Mouse (Mus musculus) lung, embryonic 16.5 days (tissue): Measurements from ENCODE around the gene Speer3. TPM values are rescaled to one million over a fixed set of nuclear protein-coding genes. Genes with fewer than 3 reads are reported as not detected.
"Not testable (repeated sequence)": the region's sequence is repeated elsewhere in the genome, so short reads cannot be mapped to it uniquely, and the experiment has no call there.

Source experiments
- ATAC-seq: fragments of 200-750 bp; cut with Nextera tagmentation; 2 replicates; pipeline ENCODE4 v1.8.0; 2017; ENCODE audit warnings: low read depth, mild to moderate bottlenecking, moderate library complexity
- H3K27ac ChIP-seq: fragments of 300-500 bp; sonication (generic); 2 replicates; pipeline ENCODE4 v1.5.1; 2014; ENCODE audit warnings: mild to moderate bottlenecking, control low read depth, low read length
- H3K27me3 ChIP-seq: fragments of 300-500 bp; sonication (generic); 2 replicates; pipeline ENCODE4 v1.6.1; 2014; ENCODE audit warnings: low read depth, low read length, mixed read lengths; ENCODE audit not compliant: control insufficient read depth, insufficient read depth
- H3K36me3 ChIP-seq: fragments of 300-500 bp; sonication (generic); 2 replicates; pipeline ENCODE4 v1.6.1; 2014; ENCODE audit warnings: low read length; ENCODE audit not compliant: control insufficient read depth, insufficient read depth
- H3K4me1 ChIP-seq: fragments of 300-500 bp; sonication (generic); replicated peaks from 2 replicates; pipeline ENCODE4 v1.6.1; 2014; ENCODE audit warnings: low read length, mixed read lengths; ENCODE audit not compliant: control insufficient read depth, insufficient read depth
- H3K4me2 ChIP-seq: fragments of 300-500 bp; sonication (generic); 2 replicates; pipeline ENCODE4 v1.6.1; 2014; ENCODE audit warnings: low read depth, low read length, control low read depth
- H3K4me3 ChIP-seq: fragments of 300-500 bp; sonication (generic); 2 replicates; pipeline ENCODE4 v1.5.1; 2014; ENCODE audit warnings: mild to moderate bottlenecking, low read length, control low read depth
- H3K9ac ChIP-seq: fragments of 300-500 bp; sonication (generic); 2 replicates; pipeline ENCODE4 v1.6.1; 2014; ENCODE audit warnings: low read length, control low read depth
- H3K9me3 ChIP-seq: fragments of 300-500 bp; sonication (generic); 2 replicates; pipeline ENCODE4 v1.6.1; 2016; ENCODE audit warnings: low read length; ENCODE audit not compliant: control insufficient read depth
- WGBS: fragments of 180-500 bp; shearing (Covaris S2); extraction: QIAGEN DNeasy Blood & Tissue Kit; methylation state at CpG from one replicate; pipeline ENCODE4 v1.1.7; 2014; 5-methylcytosine and 5-hydroxymethylcytosine counted together
- polyA plus RNA-seq: library from polyadenylated mRNA; unstranded; fragments of >200 nt; fragmentation: Nextera tagmentation; extraction: Ambion mirVana; gene quantifications from 2 replicates; pipeline ENCODE4 v1.2.1, GENCODE M21; 2015

Speer3 gene
- not detected in 2 replicates for polyA plus RNA-seq

DNA sequence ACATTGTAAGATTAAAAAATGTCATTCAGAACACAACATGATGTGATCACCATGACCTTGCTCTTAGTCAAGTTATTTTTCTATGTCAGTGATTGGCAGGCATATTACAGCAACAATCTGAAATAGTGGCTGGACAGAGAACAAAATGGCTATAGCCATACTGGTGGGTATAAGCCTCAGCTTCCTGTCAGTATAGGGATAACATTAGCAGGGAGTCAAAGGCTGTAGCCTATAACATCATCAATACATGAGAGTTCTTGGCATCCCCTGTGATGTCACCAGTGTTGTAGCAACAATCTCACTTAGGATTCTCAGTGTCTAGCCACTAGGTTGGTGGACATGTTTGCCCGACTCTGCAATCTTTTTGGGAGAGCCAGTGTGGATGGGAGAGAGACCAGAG, at the start of gene Speer3:
TSS of gene Speer3 (plus strand) at position 301 of the 400 bp plus-strand sequence.
- Histone ChIP-seq H3K9ac (no peak within 1 kb of the TSS), H3K36me3 (no peaks in the 10 kb centered on the region), H3K27ac (no peak within 1 kb of the TSS), H3K4me3 (no peak within 1 kb of the TSS), H3K9me3 (no peaks in the 10 kb centered on the region), H3K4me1 (no peaks in the 10 kb centered on the region), H3K4me2 (no peak within 1 kb of the TSS), H3K27me3 (no peaks in the 10 kb centered on the region)
- no peak for ATAC-seq
- 81% methylated on average over 1 of the region's 1 CpGs for WGBS

- H3K4me2 ChIP-seq, H3K4me3 ChIP-seq, H3K9me3 ChIP-seq, ATAC-seq, H3K9ac ChIP-seq, H3K36me3 ChIP-seq, H3K27ac ChIP-seq, H3K4me1 ChIP-seq, H3K27me3 ChIP-seq: not testable (repeated sequence)
- WGBS: 47% methylated on average over 2 of the region's 2 CpGs
Measured at GRCm38 (mm10) chr5:13810496-13810895, 19.1 kb downstream of the Speer3 start.

DNA sequence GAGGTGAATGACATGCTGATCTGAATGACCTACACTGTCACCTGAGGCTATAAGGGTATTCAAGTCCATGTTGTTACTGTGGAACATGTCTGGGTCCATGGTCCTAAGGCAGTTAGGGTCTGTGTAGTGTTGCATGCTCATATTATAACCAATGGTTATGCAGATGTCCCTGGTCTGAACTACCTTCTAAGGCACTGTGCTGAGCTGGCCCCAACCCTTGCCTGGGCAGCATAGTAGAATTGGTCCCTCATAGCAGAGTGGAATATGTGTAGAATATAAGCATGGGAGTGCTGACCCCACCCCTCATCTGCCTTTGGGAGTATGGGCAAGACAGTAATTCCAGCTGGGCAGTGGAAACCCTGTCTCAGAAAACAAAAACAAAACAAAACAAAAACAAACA, 33.7 kb downstream of the Speer3 start:
- H3K4me3 ChIP-seq: no peak overlapping the region

DNA sequence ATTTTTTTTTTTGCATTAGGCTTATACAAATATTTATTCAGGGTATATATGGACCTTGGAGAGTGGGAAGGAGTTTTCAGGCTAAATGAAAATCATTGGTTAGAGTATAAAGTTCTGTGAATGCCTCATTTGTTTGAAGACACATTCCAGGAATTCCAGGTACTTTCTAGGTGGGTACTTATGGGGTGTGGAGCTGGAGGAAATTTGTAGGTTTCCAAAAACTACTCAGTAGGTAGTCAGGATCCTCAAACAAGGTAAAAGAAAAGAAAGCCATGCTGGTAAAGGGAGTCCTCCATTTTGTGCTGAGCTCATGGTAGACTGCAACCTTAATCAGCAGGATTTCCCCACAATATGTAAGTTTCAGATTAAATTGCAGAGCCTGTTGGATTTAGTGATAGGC, 35.3 kb downstream of the Speer3 start:
- peak; percentile 88 for ATAC-seq
- no peak overlapping the region for H3K4me3 ChIP-seq
- peak overlapping the region; percentile 52 for H3K27ac ChIP-seq
- no peaks in the 10 kb centered on the region for H3K36me3 ChIP-seq
- H3K9me3 ChIP-seq: no peaks in the 10 kb centered on the region
- no peaks in the 10 kb centered on the region for H3K27me3 ChIP-seq
- no peak overlapping the region for H3K4me2 ChIP-seq
- no peaks in the 10 kb centered on the region for H3K4me1 ChIP-seq
- H3K9ac ChIP-seq: no peak overlapping the region

More for the DNA sequence above, 33.7 kb downstream of the Speer3 start:
- H3K4me1 ChIP-seq: no peaks in the 10 kb centered on the region
- no peaks in the 10 kb centered on the region for H3K27me3 ChIP-seq
- no peaks in the 10 kb centered on the region for H3K9me3 ChIP-seq
- H3K9ac ChIP-seq: no peak overlapping the region
- no peak overlapping the region for H3K4me2 ChIP-seq
- no peak for ATAC-seq
- no peaks in the 10 kb centered on the region for H3K36me3 ChIP-seq
- H3K27ac ChIP-seq: no peak overlapping the region

GRCm38 (mm10) chr5:13844317-13844716, 52.9 kb downstream of the Speer3 start:
- no peak overlapping the region for H3K4me2 ChIP-seq
- H3K9ac ChIP-seq: no peak overlapping the region
- no peak overlapping the region for H3K4me3 ChIP-seq
- H3K9me3 ChIP-seq: no peaks in the 10 kb centered on the region
- no peak for ATAC-seq
- no peaks in the 10 kb centered on the region for H3K4me1 ChIP-seq
- no peaks in the 10 kb centered on the region for H3K36me3 ChIP-seq
- H3K27ac ChIP-seq: no peak overlapping the region
- no peaks in the 10 kb centered on the region for H3K27me3 ChIP-seq

Other genes with a start within 250 kb of the Speer3 start
- 25.0 and 25.4 TPM in 2 replicates for gene Sema3e, start 233.7 kb downstream of the Speer3 start, polyA plus RNA-seq